Mouse (Mus musculus): Measurements from ENCODE around the gene Mrps23. TPM values are rescaled to one million over a fixed set of nuclear protein-coding genes. Genes with fewer than 3 reads are reported as not detected.
A peak's percentile ranks its signal among the peaks of the same experiment; 100 is the strongest.

Mrps23 gene
- polyA plus RNA-seq, 1 experiment from 2014 or later, result 78.8 TPM

DNA sequence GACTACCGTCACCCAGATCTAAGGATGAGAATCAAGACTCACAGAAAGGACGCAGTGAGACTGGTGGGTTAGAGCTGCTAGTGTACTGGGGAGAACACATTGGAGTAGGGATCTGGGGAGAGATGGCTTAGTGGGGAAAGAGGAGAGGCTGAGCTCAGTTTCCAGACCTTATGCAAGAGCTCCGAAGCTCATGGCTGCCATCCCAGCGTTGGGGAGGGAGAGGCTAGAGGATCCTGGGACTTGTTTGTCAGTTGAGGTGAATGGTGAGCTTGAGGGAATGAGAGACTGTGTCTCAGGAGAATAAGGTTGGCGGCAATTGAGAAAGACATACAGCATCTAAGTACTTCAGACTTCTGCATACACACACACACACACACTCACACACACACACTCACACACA is 44.4 kb downstream of the Mrps23 start:
- no peaks in the 10 kb centered on the region; the same call in 1 of the 2 replicates for H3K9me3 ChIP-seq (replicated peaks)
- peaks cover 22% of the 10 kb centered on the region for H3K27me3 ChIP-seq (ENCODE audit: low read depth, poor library complexity, severe bottlenecking)
- DNase-seq (ENCODE audit: low spot score), result no peak
- 69% methylated on average over 5 of the region's 5 CpGs for WGBS
- no peaks in the 10 kb centered on the region for H3K36me3 ChIP-seq
- H3K4me3 ChIP-seq, result no peak overlapping the region
- H3K4me1 ChIP-seq, result peaks cover 60% of the 10 kb centered on the region
- peak overlapping the region; percentile 93 for H3K27ac ChIP-seq (replicated peaks)

DNA sequence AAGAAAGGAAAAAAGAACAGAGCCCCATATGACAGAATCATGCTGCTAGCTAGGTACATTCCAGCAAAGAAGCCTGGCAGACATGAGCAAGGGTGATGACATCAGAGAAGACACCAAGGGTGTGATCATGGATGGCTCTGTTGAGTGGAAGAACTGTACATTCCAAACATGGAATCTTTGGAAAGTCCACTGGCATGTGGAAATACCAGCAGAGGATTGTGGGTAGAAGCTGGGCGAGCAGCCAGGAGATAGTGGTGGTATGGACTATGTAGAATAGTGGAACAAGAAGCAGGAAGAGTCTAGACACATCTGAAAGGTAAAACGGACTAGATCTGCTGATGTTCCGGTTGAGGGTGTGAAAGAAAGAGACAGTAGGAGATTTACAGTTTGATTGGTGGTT is 46.4 kb downstream of the Mrps23 start:
- H3K27ac ChIP-seq (replicated peaks), result peak overlapping the region; percentile 93
- no peak for DNase-seq (ENCODE audit: low spot score)
- no peak overlapping the region for H3K4me3 ChIP-seq
- 96% methylated on average over 3 of the region's 3 CpGs for WGBS
- peaks cover 74% of the 10 kb centered on the region for H3K4me1 ChIP-seq
- no peaks in the 10 kb centered on the region for H3K9me3 ChIP-seq (replicated peaks)
- peaks cover 1% of the 10 kb centered on the region for H3K36me3 ChIP-seq
- peaks cover 22% of the 10 kb centered on the region for H3K27me3 ChIP-seq (ENCODE audit: low read depth, poor library complexity, severe bottlenecking)

DNA sequence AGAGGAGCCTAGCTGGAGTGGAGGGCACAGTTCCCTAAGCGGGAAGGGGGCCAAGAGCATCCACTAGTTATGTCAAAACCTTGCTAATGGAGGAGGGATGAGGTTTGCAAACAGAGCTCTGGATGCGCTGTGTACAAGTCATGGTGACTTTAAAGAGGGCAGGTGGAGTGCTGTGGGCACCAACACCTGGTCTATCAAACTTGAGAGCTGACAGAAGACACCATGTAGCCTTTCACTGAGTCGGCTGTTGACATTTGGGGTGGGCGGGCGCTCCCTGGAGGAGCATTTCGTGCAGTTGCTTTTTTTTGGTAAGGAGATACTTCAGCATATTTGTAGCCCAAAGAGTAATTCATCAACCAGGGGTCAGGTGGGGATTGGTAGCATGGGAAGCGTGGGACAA is 47.1 kb downstream of the Mrps23 start:
- no peak for DNase-seq (ENCODE audit: low spot score)
- peaks cover 5% of the 10 kb centered on the region for H3K36me3 ChIP-seq
- H3K27ac ChIP-seq (replicated peaks), result peak overlapping the region; percentile 93
- H3K9me3 ChIP-seq (replicated peaks), result no peaks in the 10 kb centered on the region
- peaks cover 77% of the 10 kb centered on the region for H3K4me1 ChIP-seq
- WGBS, result 86% methylated on average over 7 of the region's 7 CpGs
- no peak overlapping the region for H3K4me3 ChIP-seq
- H3K27me3 ChIP-seq (ENCODE audit: low read depth, poor library complexity, severe bottlenecking), result peaks cover 22% of the 10 kb centered on the region

DNA sequence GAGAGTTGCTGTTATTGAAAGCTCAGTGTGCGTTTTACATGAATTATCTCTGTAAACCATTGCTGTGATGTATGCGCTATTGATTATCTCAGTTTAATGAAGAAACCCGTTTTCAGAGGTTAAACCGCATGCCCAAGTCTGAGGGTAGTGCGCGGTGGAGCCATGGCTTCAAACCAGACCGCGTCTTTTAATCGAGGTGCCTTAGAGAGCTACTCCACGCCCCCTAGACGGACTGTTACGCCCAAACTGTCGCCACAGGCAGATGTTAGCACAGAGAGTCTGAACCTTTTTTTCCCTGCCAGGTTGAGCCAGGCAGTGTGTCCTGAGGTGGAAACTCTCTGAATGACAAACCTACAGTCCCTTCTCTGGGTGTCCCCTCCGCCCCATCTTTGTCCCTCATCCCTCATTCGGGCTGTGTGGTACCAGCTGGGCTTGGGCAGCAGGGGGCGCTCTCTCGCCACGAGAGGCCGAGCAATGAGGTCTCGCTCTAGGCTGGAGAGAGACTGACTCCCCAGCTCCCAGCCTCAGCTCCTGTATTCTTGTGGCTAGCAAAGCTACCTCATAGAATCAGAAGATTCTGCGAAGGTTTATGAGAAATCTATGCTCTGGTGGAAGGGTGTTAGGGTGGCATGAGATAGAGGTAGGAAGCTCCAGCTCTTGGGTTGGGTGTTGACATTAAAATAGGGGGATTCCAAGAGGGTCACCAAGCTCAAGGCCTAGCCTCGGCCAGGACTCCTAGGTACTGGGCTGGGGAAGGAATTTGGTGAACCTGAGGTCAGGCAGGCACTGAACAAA is 48.0 kb downstream of the Mrps23 start:
- Histone ChIP-seq H3K9me3 (replicated peaks) (no peaks in the 10 kb centered on the region), H3K36me3 (peaks cover 5% of the 10 kb centered on the region), H3K4me1 (peaks cover 77% of the 10 kb centered on the region), H3K4me3 (peak overlapping the region; percentile 34), H3K27ac (replicated peaks) (peak overlapping the region; percentile 93), H3K27me3 (ENCODE audit: low read depth, poor library complexity, severe bottlenecking) (peaks cover 22% of the 10 kb centered on the region)
- WGBS, result 15% methylated on average over 22 of the region's 22 CpGs
- peak; percentile 91 for DNase-seq (ENCODE audit: low spot score)

DNA sequence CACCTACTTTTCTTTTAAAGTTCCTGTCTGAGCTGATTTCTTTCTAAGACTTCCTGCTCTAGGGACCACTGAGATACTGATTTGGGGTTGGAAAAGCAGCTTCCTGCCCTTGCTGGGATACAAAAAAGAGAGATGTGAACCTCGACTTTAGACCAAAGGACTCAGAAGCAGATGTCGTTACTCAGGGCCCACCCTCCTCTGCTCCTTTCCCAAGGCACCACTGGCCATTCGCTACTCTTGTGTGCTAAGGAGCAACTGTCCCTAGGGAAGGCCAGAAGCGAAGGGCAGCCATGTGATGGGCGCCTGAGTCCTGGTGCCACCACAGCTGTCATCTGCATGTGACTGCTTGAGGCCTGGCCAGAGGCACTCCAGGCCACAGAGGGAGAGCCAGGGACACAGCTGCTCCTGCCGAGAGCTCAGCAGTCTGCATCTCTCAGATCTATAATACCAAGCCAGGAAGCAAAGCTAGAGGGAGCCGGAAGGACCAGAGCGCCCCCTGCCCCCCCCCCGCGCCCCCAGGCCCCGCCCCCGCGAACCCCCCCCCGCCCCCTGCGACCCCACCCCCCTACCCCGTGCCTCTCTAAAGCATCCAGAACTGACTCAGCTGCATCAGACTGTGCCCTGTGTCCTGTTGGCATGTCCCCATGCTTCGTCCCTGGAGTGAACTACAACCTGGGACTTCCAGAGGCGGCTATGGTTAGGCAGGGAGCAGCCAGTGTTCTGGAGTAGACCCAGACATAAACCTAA is 48.8 kb downstream of the Mrps23 start:
- Histone ChIP-seq H3K36me3 (peaks cover 6% of the 10 kb centered on the region), H3K9me3 (replicated peaks) (peaks cover under 1% of the 10 kb centered on the region; the same call in 1 of the 2 replicates), H3K4me1 (peaks cover 71% of the 10 kb centered on the region), H3K27ac (replicated peaks) (peak overlapping the region; percentile 93), H3K27me3 (ENCODE audit: low read depth, poor library complexity, severe bottlenecking) (peaks cover 22% of the 10 kb centered on the region), H3K4me3 (peak overlapping the region; percentile 36; the same call in 1 of the 2 replicates)
- peak; percentile 64 for DNase-seq (ENCODE audit: low spot score)
- 11% methylated on average over 18 of the region's 18 CpGs for WGBS

DNA sequence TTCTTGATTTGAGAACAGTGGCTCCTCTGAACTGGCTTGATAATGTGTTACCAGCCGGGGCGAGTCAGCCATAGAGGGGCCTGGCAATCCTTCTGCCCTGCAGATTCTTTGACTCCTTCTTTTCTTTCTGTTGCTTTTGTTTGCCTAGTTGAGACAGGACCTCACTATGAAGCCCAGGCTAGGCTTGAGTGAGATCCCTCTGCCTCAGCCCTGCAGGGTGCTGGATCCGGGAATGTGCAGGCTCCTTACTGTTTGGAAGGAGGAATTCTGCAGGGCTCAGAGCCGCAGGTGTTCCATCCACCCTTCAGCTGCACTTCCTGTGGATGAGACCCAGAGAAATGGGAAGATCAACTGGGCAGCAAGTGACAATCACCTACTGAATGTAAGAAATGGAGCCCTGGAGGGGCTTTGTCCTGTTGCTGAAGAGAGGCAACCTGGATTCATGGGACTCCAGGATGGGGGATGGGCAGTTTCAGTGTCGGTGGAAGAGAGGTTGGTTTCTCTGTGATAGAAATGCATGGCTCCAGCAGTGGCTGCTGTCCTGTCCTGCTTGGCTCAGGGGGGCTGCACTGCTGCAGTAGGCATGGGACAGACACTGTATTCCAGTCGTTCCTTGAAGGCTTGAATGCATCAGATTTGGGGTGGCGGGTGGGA is 49.5 kb downstream of the Mrps23 start:
- peak overlapping the region; percentile 93 for H3K27ac ChIP-seq (replicated peaks)
- peaks cover 13% of the 10 kb centered on the region for H3K36me3 ChIP-seq
- 22% methylated on average over 7 of the region's 7 CpGs for WGBS
- peaks cover 8% of the 10 kb centered on the region for H3K9me3 ChIP-seq (replicated peaks)
- peaks cover 64% of the 10 kb centered on the region for H3K4me1 ChIP-seq
- DNase-seq (ENCODE audit: low spot score), result no peak
- peaks cover 18% of the 10 kb centered on the region for H3K27me3 ChIP-seq (ENCODE audit: low read depth, poor library complexity, severe bottlenecking)
- peak overlapping the region; percentile 36 for H3K4me3 ChIP-seq

DNA sequence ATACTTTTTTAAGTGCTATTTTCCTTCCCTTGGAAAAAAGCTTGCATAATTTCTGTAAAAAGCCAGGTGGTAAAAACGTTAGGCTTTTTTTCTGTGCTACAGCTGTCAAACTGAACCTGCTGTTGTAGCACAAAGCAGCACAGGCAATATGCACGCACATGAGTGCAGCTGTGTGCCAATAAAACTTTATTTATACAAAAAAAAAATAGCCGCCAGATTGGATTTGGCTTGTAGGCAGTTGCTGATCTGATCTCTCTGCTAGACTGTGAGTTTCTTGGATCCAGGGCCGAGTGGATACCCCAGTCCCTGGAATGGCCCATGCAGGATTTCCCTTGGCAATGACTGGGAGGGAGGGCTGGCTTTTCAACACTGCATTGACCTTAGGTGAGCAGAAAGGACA is 53.5 kb downstream of the Mrps23 start:
- Histone ChIP-seq H3K9me3 (replicated peaks) (peaks cover 25% of the 10 kb centered on the region), H3K27ac (replicated peaks) (peak overlapping the region; percentile 19; the same call in 1 of the 2 replicates), H3K36me3 (peaks cover 30% of the 10 kb centered on the region), H3K4me3 (no peak overlapping the region), H3K27me3 (ENCODE audit: low read depth, poor library complexity, severe bottlenecking) (peaks cover 8% of the 10 kb centered on the region; the same call in 1 of the 2 replicates), H3K4me1 (peaks cover 43% of the 10 kb centered on the region)
- DNase-seq (ENCODE audit: low spot score), result no peak
- 92% methylated on average over 4 of the region's 4 CpGs for WGBS

DNA sequence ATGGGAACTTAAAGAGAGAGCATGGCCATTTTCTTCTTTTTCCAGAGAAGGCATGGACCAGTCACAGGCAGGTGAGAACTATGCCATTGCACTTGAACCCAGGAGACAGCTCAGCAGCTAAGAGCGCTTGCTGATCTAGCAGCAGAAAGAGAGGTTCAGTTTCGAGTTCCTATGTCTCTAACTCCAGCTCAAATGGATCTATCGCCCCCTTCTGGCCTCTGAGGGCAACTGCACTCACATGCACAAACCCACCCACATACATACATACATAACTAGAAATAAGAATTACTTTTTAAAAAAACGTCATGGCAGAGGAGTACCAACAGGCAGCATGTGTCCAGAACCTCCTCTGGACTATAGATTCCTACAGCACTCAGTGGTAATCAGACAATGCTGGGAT is 54.0 kb downstream of the Mrps23 start:
- 78% methylated on average over 4 of the region's 4 CpGs for WGBS
- Histone ChIP-seq H3K4me1 (peaks cover 38% of the 10 kb centered on the region), H3K36me3 (peaks cover 30% of the 10 kb centered on the region), H3K27me3 (ENCODE audit: low read depth, poor library complexity, severe bottlenecking) (peaks cover 8% of the 10 kb centered on the region; the same call in 1 of the 2 replicates), H3K9me3 (replicated peaks) (peaks cover 25% of the 10 kb centered on the region), H3K4me3 (no peak overlapping the region), H3K27ac (replicated peaks) (peak overlapping the region; percentile 19; the same call in 1 of the 2 replicates)
- DNase-seq (ENCODE audit: low spot score), result no peak

DNA sequence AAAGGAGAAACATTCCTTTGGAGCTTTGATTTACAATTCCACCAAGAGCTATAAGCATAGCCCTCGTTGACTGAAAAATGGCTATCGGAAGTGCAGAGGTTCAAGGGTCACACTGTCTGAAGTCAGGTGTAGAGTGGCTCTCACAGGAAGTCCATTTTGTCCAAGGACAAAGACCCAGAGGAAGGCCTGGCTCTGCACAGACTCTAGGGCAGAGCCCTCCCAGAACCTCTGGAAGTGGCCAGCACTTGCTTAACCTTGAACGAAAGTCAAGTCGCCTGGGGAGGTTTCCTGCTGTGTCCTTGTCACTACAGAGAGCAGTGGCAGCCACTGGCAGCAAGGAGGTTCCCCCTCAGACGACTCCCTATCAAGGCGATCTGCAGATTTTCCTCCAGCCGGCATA is 56.3 kb downstream of the Mrps23 start:
- DNase-seq (ENCODE audit: low spot score), result no peak
- WGBS, result 58% methylated on average over 7 of the region's 7 CpGs
- H3K27ac ChIP-seq (replicated peaks), result peak overlapping the region; percentile 69; the same call in 1 of the 2 replicates

More for the DNA sequence above, 56.3 kb downstream of the Mrps23 start:
- H3K27me3 ChIP-seq (ENCODE audit: low read depth, poor library complexity, severe bottlenecking), result peaks cover 8% of the 10 kb centered on the region; the same call in 1 of the 2 replicates
- H3K9me3 ChIP-seq (replicated peaks), result peaks cover 25% of the 10 kb centered on the region
- H3K4me1 ChIP-seq, result peaks cover 25% of the 10 kb centered on the region
- peaks cover 30% of the 10 kb centered on the region for H3K36me3 ChIP-seq
- no peak overlapping the region for H3K4me3 ChIP-seq

Other genes with a start within 250 kb of the Mrps23 start
- 28.1 and 29.1 TPM in 2 replicates for gene Dynll2, start 216.9 kb upstream of the Mrps23 start, polyA plus RNA-seq (2016; fragmentation: Nextera tagmentation; extraction: Ambion mirVana)
- 413 and 417 TPM in 2 replicates for gene Srsf1, start 157.0 kb upstream of the Mrps23 start, polyA plus RNA-seq (2016; fragmentation: Nextera tagmentation; extraction: Ambion mirVana)
- gene Vezf1, start 136.1 kb upstream of the Mrps23 start, polyA plus RNA-seq (2016; fragmentation: Nextera tagmentation; extraction: Ambion mirVana), result 70.5 and 73.9 TPM in 2 replicates
- gene Cuedc1, start 106.3 kb upstream of the Mrps23 start, polyA plus RNA-seq (2016; fragmentation: Nextera tagmentation; extraction: Ambion mirVana), result 26.4 and 27.2 TPM in 2 replicates
- 4.7 and 6.0 TPM in 2 replicates for gene Ccdc182, start 89.7 kb downstream of the Mrps23 start, polyA plus RNA-seq (2016; fragmentation: Nextera tagmentation; extraction: Ambion mirVana)

All from midbrain, embryonic 10.5 days (tissue).